In genomic region chr7:27478561-27478960, GRCm38 (mm10) we compare ENCODE assay signal across 20 mouse cellular contexts. TPM values are rescaled to one million over a fixed set of nuclear protein-coding genes. Genes with fewer than 3 reads are reported as not detected.
DNase-seq lines count a peak whose midpoint lies in the region; ATAC-seq and TF ChIP-seq lines count a peak whose summit lies in the region.
"Had no signal": no experiment of that assay in that cellular context is flagged by ENCODE, and none has a peak within 500 bp of the region (broad histone marks: within the 10 kb centered on the region; RNA-seq: fewer than 3 reads in every experiment).

No protein-coding gene starts in this region.

- peaks cover 20% of the 10 kb centered on the region for H3K36me3 ChIP-seq in lung, embryonic 14.5 days (ENCODE audit: insufficient read depth)
- H3K36me3 ChIP-seq in intestine, embryonic 15.5 days: peaks cover 7% of the 10 kb centered on the region
- H3K36me3 ChIP-seq in liver, embryonic 12.5 days: peaks cover 30% of the 10 kb centered on the region
- H3K36me3 ChIP-seq in stomach, embryonic 16.5 days (ENCODE audit: control insufficient read depth, insufficient read depth, low read length): peaks cover 10% of the 10 kb centered on the region

- no peak for DNase-seq in lung, embryonic 14.5 days
- no peak for DNase-seq in lung, adult 2 months
- DNase-seq in cerebellum, adult 9-11 months: no peak
- no peak for DNase-seq in thymus, postnatal 36 days
- DNase-seq: adrenal gland, adult 8-10 months; cerebellum, adult 11 months; cerebellum, postnatal 25 days; gastrocnemius, postnatal 36 days; heart, postnatal 14 days; kidney, adult 9 months; right cerebral cortex, postnatal 4 days had no signal

- no peak for TF ChIP-seq POLR2A in lung, adult 2 months (IDR thresholded peaks at IDR 0.05; ENCODE audit: borderline replicate concordance, extremely low read depth, low read depth, low read length)

- H3K4me1 ChIP-seq in lung, embryonic 14.5 days (ENCODE audit: insufficient read depth): peaks cover 6% of the 10 kb centered on the region; the same call in 1 of the 2 replicates
- H3K4me1 ChIP-seq in lung, adult 2 months (ENCODE audit: control insufficient read depth, insufficient read depth, low read length): no peaks in the 10 kb centered on the region
- peaks cover 28% of the 10 kb centered on the region for H3K4me1 ChIP-seq in intestine, embryonic 15.5 days (replicated peaks)
- peaks cover 79% of the 10 kb centered on the region for H3K4me1 ChIP-seq in liver, embryonic 12.5 days
- peaks cover 26% of the 10 kb centered on the region for H3K4me1 ChIP-seq in stomach, embryonic 16.5 days (ENCODE audit: control insufficient read depth, insufficient read depth, low read length)

- WGBS in lung, embryonic 14.5 days: 72% methylated on average over 7 of the region's 7 CpGs
- WGBS in lung, adult 2 months: 66% methylated on average over 7 of the region's 7 CpGs
- WGBS in intestine, embryonic 15.5 days: 70% methylated on average over 7 of the region's 7 CpGs
- 54% methylated on average over 7 of the region's 7 CpGs for WGBS in liver, embryonic 12.5 days (ENCODE audit: insufficient replicate concordance)
- WGBS in stomach, embryonic 16.5 days: 61% methylated on average over 7 of the region's 7 CpGs

- no peak for TF ChIP-seq CTCF in lung, embryonic 14.5 days (IDR thresholded peaks at IDR 0.05; ENCODE audit: low read depth)
- no peak for TF ChIP-seq CTCF in lung, adult 2 months (IDR thresholded peaks at IDR 0.05; ENCODE audit: insufficient read depth, low read length)

- H3K9ac ChIP-seq in lung, embryonic 14.5 days: no peak overlapping the region
- H3K9ac ChIP-seq in intestine, embryonic 15.5 days: 0 out of 2 replicates have a peak overlapping the region, but pooled peaks have one; percentile 17
- H3K9ac ChIP-seq in liver, embryonic 12.5 days: 0 out of 2 replicates have a peak overlapping the region, but pooled peaks have one; percentile 18
- H3K9ac ChIP-seq in stomach, embryonic 16.5 days (ENCODE audit: low read length): no peak overlapping the region
- H3K9ac ChIP-seq: forebrain, embryonic 13.5 days; hindbrain, embryonic 15.5 days had no signal

- no peak overlapping the region for H3K4me2 ChIP-seq in lung, embryonic 14.5 days
- H3K4me2 ChIP-seq in intestine, embryonic 15.5 days (replicated peaks): no peak overlapping the region
- H3K4me2 ChIP-seq in liver, embryonic 12.5 days: peak overlapping the region; percentile 17
- no peak overlapping the region for H3K4me2 ChIP-seq in stomach, embryonic 16.5 days (ENCODE audit: low read depth, low read length)
- H3K4me2 ChIP-seq: forebrain, embryonic 13.5 days; hindbrain, embryonic 15.5 days; midbrain, embryonic 13.5 days had no signal

- peak overlapping the region; percentile 15; the same call in 1 of the 2 replicates for H3K27ac ChIP-seq in lung, embryonic 14.5 days (ENCODE audit: low read depth)
- H3K27ac ChIP-seq in intestine, embryonic 15.5 days: 0 out of 2 replicates have a peak overlapping the region, but pooled peaks have one; percentile 95
- H3K27ac ChIP-seq in liver, embryonic 12.5 days: peak overlapping the region; percentile 55
- peak overlapping the region; percentile 48; the same call in 1 of the 2 replicates for H3K27ac ChIP-seq in stomach, embryonic 16.5 days (ENCODE audit: low read length)
- H3K27ac ChIP-seq: forebrain, embryonic 13.5 days; hindbrain, embryonic 15.5 days; layer of hippocampus, adult 2 months; macrophage; midbrain, embryonic 13.5 days had no signal

- no peaks in the 10 kb centered on the region for H3K27me3 ChIP-seq in lung, embryonic 14.5 days (ENCODE audit: insufficient read depth, low read length)
- H3K27me3 ChIP-seq in intestine, embryonic 15.5 days (replicated peaks): no peaks in the 10 kb centered on the region
- no peaks in the 10 kb centered on the region for H3K27me3 ChIP-seq in liver, embryonic 12.5 days (replicated peaks)
- no peaks in the 10 kb centered on the region for H3K27me3 ChIP-seq in stomach, embryonic 16.5 days (ENCODE audit: control insufficient read depth, insufficient read depth, low read length)
- H3K27me3 ChIP-seq: forebrain, embryonic 13.5 days; hindbrain, embryonic 15.5 days; midbrain, embryonic 13.5 days had no signal

- no peaks in the 10 kb centered on the region for H3K9me3 ChIP-seq in lung, embryonic 14.5 days (ENCODE audit: low read depth, low read length)
- H3K9me3 ChIP-seq in intestine, embryonic 15.5 days: no peaks in the 10 kb centered on the region
- H3K9me3 ChIP-seq in liver, embryonic 12.5 days (replicated peaks): no peaks in the 10 kb centered on the region
- H3K9me3 ChIP-seq in stomach, embryonic 16.5 days (replicated peaks; ENCODE audit: control insufficient read depth, low read length): no peaks in the 10 kb centered on the region
- H3K9me3 ChIP-seq: forebrain, embryonic 13.5 days; hindbrain, embryonic 15.5 days; midbrain, embryonic 13.5 days had no signal

- H3K4me3 ChIP-seq in lung, embryonic 14.5 days (ENCODE audit: low read depth, low read length): no peak overlapping the region
- H3K4me3 ChIP-seq in lung, adult 2 months (replicated peaks; ENCODE audit: extremely low read depth, low read depth, low read length): no peak overlapping the region
- H3K4me3 ChIP-seq in intestine, embryonic 15.5 days (replicated peaks): no peak overlapping the region
- H3K4me3 ChIP-seq in liver, embryonic 12.5 days: no peak overlapping the region
- H3K4me3 ChIP-seq in stomach, embryonic 16.5 days (replicated peaks; ENCODE audit: low read length): no peak overlapping the region
- H3K4me3 ChIP-seq: forebrain, embryonic 13.5 days; hindbrain, embryonic 15.5 days; layer of hippocampus, adult 2 months; midbrain, embryonic 13.5 days; myocyte had no signal

- ATAC-seq in lung, embryonic 14.5 days (ENCODE audit: insufficient read depth): no peak
- ATAC-seq in intestine, embryonic 15.5 days: no peak
- ATAC-seq in liver, embryonic 12.5 days: no peak
- ATAC-seq in stomach, embryonic 16.5 days (ENCODE audit: insufficient read depth, low FRiP score): no peak
- ATAC-seq: forebrain, embryonic 13.5 days; midbrain, embryonic 13.5 days had no signal

RNA-seq across cellular contexts. Expression of gene Sertad3, which starts 5.0 kb away (rescaled TPM):
- polyA plus RNA-seq in lung, embryonic 14.5 days (2014; fragmentation: Nextera tagmentation; extraction: Ambion mirVana): 22.0 and 24.3 TPM in 2 replicates
- polyA plus RNA-seq in lung, adult 2 months (2012; rRNA removed): 10.2 and 10.5 TPM in 2 replicates
- polyA plus RNA-seq in intestine, embryonic 15.5 days (2015; fragmentation: Nextera tagmentation; extraction: Ambion mirVana): 25.7 and 27.0 TPM in 2 replicates
- 24.6 and 26.3 TPM in 2 replicates for polyA plus RNA-seq in liver, embryonic 12.5 days (2016; fragmentation: Nextera tagmentation; extraction: Ambion mirVana)
- 38.1 and 39.4 TPM in 2 replicates for polyA plus RNA-seq in stomach, embryonic 16.5 days (2015; fragmentation: Nextera tagmentation; extraction: Ambion mirVana)

RNA-seq across cellular contexts. Expression of gene Sertad1, which starts 8.1 kb away (rescaled TPM):
- 39.3 and 42.5 TPM in 2 replicates for polyA plus RNA-seq in lung, embryonic 14.5 days (2014; fragmentation: Nextera tagmentation; extraction: Ambion mirVana)
- 50.7 and 56.1 TPM in 2 replicates for polyA plus RNA-seq in lung, adult 2 months (2012; rRNA removed)
- polyA plus RNA-seq in intestine, embryonic 15.5 days (2015; fragmentation: Nextera tagmentation; extraction: Ambion mirVana): 36.0 and 39.0 TPM in 2 replicates
- 19.5 and 20.9 TPM in 2 replicates for polyA plus RNA-seq in liver, embryonic 12.5 days (2016; fragmentation: Nextera tagmentation; extraction: Ambion mirVana)
- 42.0 and 45.9 TPM in 2 replicates for polyA plus RNA-seq in stomach, embryonic 16.5 days (2015; fragmentation: Nextera tagmentation; extraction: Ambion mirVana)

RNA-seq across cellular contexts. Expression of gene Prx, which starts 20.6 kb away (rescaled TPM):
- polyA plus RNA-seq in lung, embryonic 14.5 days (2014; fragmentation: Nextera tagmentation; extraction: Ambion mirVana): 2.5 and 2.9 TPM in 2 replicates
- 62.0 and 67.4 TPM in 2 replicates for polyA plus RNA-seq in lung, adult 2 months (2012; rRNA removed)
- polyA plus RNA-seq in intestine, embryonic 15.5 days (2015; fragmentation: Nextera tagmentation; extraction: Ambion mirVana): 2.7 and 3.2 TPM in 2 replicates
- 0.91 and 1.2 TPM in 2 replicates for polyA plus RNA-seq in liver, embryonic 12.5 days (2016; fragmentation: Nextera tagmentation; extraction: Ambion mirVana)
- polyA plus RNA-seq in stomach, embryonic 16.5 days (2015; fragmentation: Nextera tagmentation; extraction: Ambion mirVana): 3.7 and 4.0 TPM in 2 replicates

RNA-seq across cellular contexts. Expression of gene Blvrb, which starts 30.8 kb away (rescaled TPM):
- 54.5 and 56.0 TPM in 2 replicates for polyA plus RNA-seq in lung, embryonic 14.5 days (2014; fragmentation: Nextera tagmentation; extraction: Ambion mirVana)
- polyA plus RNA-seq in lung, adult 2 months (2012; rRNA removed): 71.6 and 78.8 TPM in 2 replicates
- polyA plus RNA-seq in intestine, embryonic 15.5 days (2015; fragmentation: Nextera tagmentation; extraction: Ambion mirVana): 60.4 and 77.5 TPM in 2 replicates
- 895 and 897 TPM in 2 replicates for polyA plus RNA-seq in liver, embryonic 12.5 days (2016; fragmentation: Nextera tagmentation; extraction: Ambion mirVana)
- 112 and 113 TPM in 2 replicates for polyA plus RNA-seq in stomach, embryonic 16.5 days (2015; fragmentation: Nextera tagmentation; extraction: Ambion mirVana)

RNA-seq across cellular contexts. Expression of gene Sptbn4, which starts 31.1 kb away (rescaled TPM):
- polyA plus RNA-seq in lung, embryonic 14.5 days (2014; fragmentation: Nextera tagmentation; extraction: Ambion mirVana): 0.31 and 0.51 TPM in 2 replicates
- polyA plus RNA-seq in lung, adult 2 months (2012; rRNA removed): 0.05 and 0.13 TPM in 2 replicates
- 0.33 and 0.38 TPM in 2 replicates for polyA plus RNA-seq in intestine, embryonic 15.5 days (2015; fragmentation: Nextera tagmentation; extraction: Ambion mirVana)
- 0.11 and 0.12 TPM in 2 replicates for polyA plus RNA-seq in liver, embryonic 12.5 days (2016; fragmentation: Nextera tagmentation; extraction: Ambion mirVana)
- 0.50 and 0.57 TPM in 2 replicates for polyA plus RNA-seq in stomach, embryonic 16.5 days (2015; fragmentation: Nextera tagmentation; extraction: Ambion mirVana)

Comparison
In these comparisons a context has a peak if more than half of its experiments do, and no peak if none do; other contexts are left out.
1. RNA of gene Prx, which starts 20.6 kb away (polyA plus RNA-seq): 62.0 to 67.4 TPM in lung, adult 2 months; 3.7 to 4.0 TPM in stomach, embryonic 16.5 days, 2.7 to 3.2 TPM in intestine, embryonic 15.5 days, 2.5 to 2.9 TPM in lung, embryonic 14.5 days and 0.91 to 1.2 TPM in liver, embryonic 12.5 days; every median in the first group is over 10 times any median in the second.
2. H3K27ac ChIP-seq: peak in every context shown above with its lines; median percentile 95 in intestine, embryonic 15.5 days; 55 in liver, embryonic 12.5 days; 48 in stomach, embryonic 16.5 days; 15 in lung, embryonic 14.5 days.
3. H3K9ac ChIP-seq: peak in intestine, embryonic 15.5 days (single experiment) and liver, embryonic 12.5 days (single experiment); none in lung, embryonic 14.5 days (single experiment) and stomach, embryonic 16.5 days (single experiment).